Mouse (Mus musculus) brain, embryonic 14.5 days (tissue): ENCODE measurements around the gene Sec24c.

ENCODE experiments used
- CTCF ChIP-seq: fragments of 200-500 bp; IDR thresholded peaks from 2 replicates; pipeline ENCODE4 v1.5.1; 2012; ENCODE audit warnings: inconsistent platforms, mild to moderate bottlenecking, moderate library complexity, borderline replicate concordance; ENCODE audit not compliant: insufficient read depth, insufficient read length; ENCODE audit errors: extremely low read depth
- POLR2A ChIP-seq: fragments of 200-500 bp; IDR thresholded peaks from 2 replicates; pipeline ENCODE4 v1.6.1; 2012; ENCODE audit warnings: mild to moderate bottlenecking, inconsistent platforms, borderline replicate concordance; ENCODE audit not compliant: poor library complexity, insufficient read depth, insufficient read length, severe bottlenecking; ENCODE audit errors: extremely low read depth

DNA sequence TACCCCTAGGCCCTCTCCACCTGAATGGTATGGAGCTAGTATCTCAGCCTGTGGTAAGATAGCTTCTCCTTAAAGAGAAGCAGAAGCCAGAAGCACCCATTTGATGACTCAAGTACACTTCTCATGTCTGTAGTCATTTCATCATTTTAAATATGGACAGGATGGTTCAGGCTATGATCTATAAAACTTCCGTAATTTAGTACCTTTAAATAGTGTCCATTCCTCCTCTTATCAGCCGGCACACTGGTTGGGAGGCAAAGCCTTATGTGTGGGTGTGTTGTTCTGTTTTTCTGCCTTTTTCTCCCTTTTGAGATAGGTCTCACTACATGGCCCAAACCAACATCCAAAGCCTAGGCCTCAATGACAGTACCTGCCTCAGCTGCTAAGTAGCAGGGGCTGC, 24.4 kb downstream of the Sec24c start:
- TF ChIP-seq CTCF (no peak), POLR2A (no peak)
